Mouse (Mus musculus) heart, adult 2 months (tissue): Measurements from ENCODE around the gene Kcnk3.

Source experiments
- CTCF ChIP-seq: fragments of 200-600 bp; IDR thresholded peaks from 2 replicates; pipeline ENCODE4 v1.8.1; 2022; ENCODE audit warnings: antibody characterized with exemption, mild to moderate bottlenecking, moderate library complexity
- EP300 ChIP-seq: fragments of 200-500 bp; IDR thresholded peaks from 2 replicates; pipeline ENCODE4 v1.6.1; 2011; ENCODE audit warnings: low read depth, low read length, control low read depth; ENCODE audit not compliant: insufficient read depth

DNA sequence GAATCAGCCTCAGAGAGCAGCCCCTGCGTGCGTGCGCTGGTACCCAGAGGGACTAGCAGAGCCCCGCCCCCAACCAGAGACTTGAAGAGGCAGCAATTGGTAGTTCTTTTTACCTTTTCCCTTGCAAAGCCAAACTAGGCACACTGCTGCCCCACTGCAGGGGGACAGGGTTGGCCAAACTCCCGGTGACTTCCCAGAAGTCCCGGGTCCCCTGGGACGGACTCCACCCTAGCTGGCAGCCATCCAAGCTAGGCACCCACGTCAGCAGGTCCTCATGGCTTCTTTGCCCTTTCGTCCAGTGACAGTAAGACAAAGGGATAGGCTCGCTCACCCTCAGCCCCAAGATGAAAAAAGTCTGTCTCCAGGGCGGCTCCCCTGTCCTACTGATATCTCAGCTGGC, 29.9 kb downstream of the Kcnk3 start:
- TF ChIP-seq CTCF (no peak), EP300 (no peak)
